30 mouse cellular contexts compared by ENCODE assay signal in genomic region chr3:83046649-83047048, GRCm38 (mm10). TPM values are rescaled to one million over a fixed set of nuclear protein-coding genes. Genes with fewer than 3 reads are reported as not detected.
DNase-seq lines count a peak whose midpoint lies in the region; ATAC-seq and TF ChIP-seq lines count a peak whose summit lies in the region.
"Had no signal": no experiment of that assay in that cellular context is flagged by ENCODE, and none has a peak within 500 bp of the region (broad histone marks: within the 10 kb centered on the region; RNA-seq: fewer than 3 reads in every experiment).

No protein-coding gene starts in this region.

- no peak for TF ChIP-seq EP300 in liver, embryonic 14.5 days (IDR thresholded peaks at IDR 0.05; ENCODE audit: low read depth)

- H3K9me3 ChIP-seq in liver, embryonic 13.5 days (replicated peaks), result no peaks in the 10 kb centered on the region
- H3K9me3 ChIP-seq in liver, embryonic 14.5 days (ENCODE audit: control insufficient read depth, low read length), result no peaks in the 10 kb centered on the region
- H3K9me3 ChIP-seq in liver, embryonic 16.5 days (replicated peaks; ENCODE audit: control insufficient read depth, low read length), result no peaks in the 10 kb centered on the region
- H3K9me3 ChIP-seq: embryonic facial prominence, embryonic 13.5 days; embryonic facial prominence, embryonic 15.5 days; forebrain, embryonic 10.5 days; forebrain, embryonic 12.5 days had no signal

- H3K27ac ChIP-seq in liver, adult 2 months (replicated peaks; ENCODE audit: insufficient read depth, low read depth, low read length), result peak overlapping the region; percentile 63
- H3K27ac ChIP-seq in liver, embryonic 13.5 days, result no peak overlapping the region
- H3K27ac ChIP-seq in liver, embryonic 14.5 days, result no peak overlapping the region
- H3K27ac ChIP-seq in liver, embryonic 16.5 days (ENCODE audit: low read length), result no peak overlapping the region
- H3K27ac ChIP-seq: embryonic facial prominence, embryonic 13.5 days; embryonic facial prominence, embryonic 15.5 days; forebrain, embryonic 10.5 days; forebrain, embryonic 12.5 days had no signal

- H3K79me2 ChIP-seq in liver, adult 2 months (ENCODE audit: control insufficient read depth, insufficient read depth, low read length), result no peaks in the 10 kb centered on the region; the same call in 1 of the 2 replicates

- H3K4me2 ChIP-seq in liver, embryonic 13.5 days, result 0 out of 2 replicates have a peak overlapping the region, but pooled peaks have one; percentile 21
- peak overlapping the region; percentile 18; the same call in 1 of the 2 replicates for H3K4me2 ChIP-seq in liver, embryonic 14.5 days (ENCODE audit: low read depth)
- H3K4me2 ChIP-seq in liver, embryonic 16.5 days (ENCODE audit: low read depth, low read length), result 0 out of 2 replicates have a peak overlapping the region, but pooled peaks have one; percentile 13
- H3K4me2 ChIP-seq: embryonic facial prominence, embryonic 13.5 days; embryonic facial prominence, embryonic 15.5 days; forebrain, embryonic 12.5 days had no signal

- ATAC-seq in liver, embryonic 13.5 days (ENCODE audit: low read depth), result no peak
- no peak for ATAC-seq in liver, embryonic 14.5 days (ENCODE audit: insufficient read depth)
- no peak for ATAC-seq in liver, embryonic 16.5 days (ENCODE audit: low read depth)
- ATAC-seq: forebrain, embryonic 14.5 days; forebrain, embryonic 16.5 days had no signal

- WGBS in liver, adult 2 months, result 23% methylated on average over 11 of the region's 11 CpGs
- 61% methylated on average over 11 of the region's 11 CpGs for WGBS in liver, embryonic 13.5 days (ENCODE audit: insufficient replicate concordance)
- WGBS in liver, embryonic 14.5 days (ENCODE audit: insufficient replicate concordance), result 63% methylated on average over 11 of the region's 11 CpGs
- 55% methylated on average over 11 of the region's 11 CpGs for WGBS in liver, embryonic 16.5 days (ENCODE audit: insufficient replicate concordance)

- peak; percentile 58 for DNase-seq in liver, adult 2 months (ENCODE audit: extremely low read depth, low read depth, low spot score)
- DNase-seq in liver, result no peak
- DNase-seq in liver, embryonic 13.5 days, result no peak
- no peak for DNase-seq in liver, embryonic 14.5 days (ENCODE audit: low read depth in 3 of 3, low spot score in 3 of 3)
- DNase-seq in c-Kit-positive CD71-positive TER-119-positive erythroid progenitor cells, embryonic 14.5 days (ENCODE audit: low spot score), result no peak
- DNase-seq in adipocyte (ENCODE audit: low spot score), result no peak
- no peak for DNase-seq in left cerebral cortex, adult 18-20 months (ENCODE audit: low spot score in 2 of 2)
- DNase-seq: adrenal gland, adult 8-10 months; adrenal gland, postnatal 14 days; adrenal gland, postnatal 36 days; cerebellum, adult 11 months; cerebellum, adult 18-20 months; cerebellum, adult 8-10 months; cerebellum, adult 9-11 months; cerebellum, postnatal 14 days; cerebellum, postnatal 36 days; embryo, embryonic 11 days had no signal

- no peaks in the 10 kb centered on the region for H3K27me3 ChIP-seq in liver, adult 2 months (ENCODE audit: control insufficient read depth, insufficient read depth, low read length)
- no peaks in the 10 kb centered on the region for H3K27me3 ChIP-seq in liver, embryonic 13.5 days
- H3K27me3 ChIP-seq in liver, embryonic 14.5 days (ENCODE audit: control insufficient read depth, insufficient read depth, low read length), result no peaks in the 10 kb centered on the region
- H3K27me3 ChIP-seq in liver, embryonic 16.5 days (ENCODE audit: control insufficient read depth, insufficient read depth, low read depth, low read length), result no peaks in the 10 kb centered on the region
- H3K27me3 ChIP-seq: embryonic facial prominence, embryonic 13.5 days; embryonic facial prominence, embryonic 15.5 days; forebrain, embryonic 12.5 days had no signal

- peak overlapping the region; percentile 47 for H3K9ac ChIP-seq in liver, adult 2 months (ENCODE audit: low read depth, low read length)
- H3K9ac ChIP-seq in liver, embryonic 13.5 days, result no peak overlapping the region
- H3K9ac ChIP-seq in liver, embryonic 14.5 days (replicated peaks), result no peak overlapping the region
- H3K9ac ChIP-seq in liver, embryonic 16.5 days (ENCODE audit: low read depth, low read length), result peak overlapping the region; percentile 1; the same call in 1 of the 2 replicates
- H3K9ac ChIP-seq: embryonic facial prominence, embryonic 13.5 days; embryonic facial prominence, embryonic 15.5 days; forebrain, embryonic 12.5 days had no signal

- peak; percentile 56; the same call in 1 of the 2 replicates for TF ChIP-seq POLR2A in liver, adult 2 months (IDR thresholded peaks at IDR 0.05; ENCODE audit: extremely low read depth, insufficient read depth, low read length)

- TF ChIP-seq CTCF in liver, adult 2 months (IDR thresholded peaks at IDR 0.05; ENCODE audit: low read depth, low read length), result peak; percentile 25; the same call in 1 of the 2 replicates
- TF ChIP-seq CTCF in liver, embryonic 14.5 days (IDR thresholded peaks at IDR 0.05; ENCODE audit: low read depth), result no peak

- peak overlapping the region; percentile 21 for H3K4me3 ChIP-seq in liver, adult 2 months (ENCODE audit: insufficient read depth, low read depth, low read length)
- no peak overlapping the region for H3K4me3 ChIP-seq in liver, embryonic 13.5 days (replicated peaks)
- H3K4me3 ChIP-seq in liver, embryonic 14.5 days (ENCODE audit: insufficient read depth in 1 of 2, low read depth in 2 of 2, low read length in 2 of 2), result no peak overlapping the region
- peak overlapping the region; percentile 8; the same call in 1 of the 2 replicates for H3K4me3 ChIP-seq in liver, embryonic 16.5 days (ENCODE audit: low read depth, low read length)
- H3K4me3 ChIP-seq: embryonic facial prominence, embryonic 13.5 days; embryonic facial prominence, embryonic 15.5 days; erythroblast, embryonic 14.5 days; forebrain, embryonic 10.5 days; forebrain, embryonic 12.5 days had no signal

- H3K4me1 ChIP-seq in liver, adult 2 months (ENCODE audit: control insufficient read depth, insufficient read depth, low read length), result peaks cover 21% of the 10 kb centered on the region; the same call in 1 of the 2 replicates
- H3K4me1 ChIP-seq in liver, embryonic 13.5 days (replicated peaks), result no peaks in the 10 kb centered on the region
- H3K4me1 ChIP-seq in liver, embryonic 14.5 days (replicated peaks; ENCODE audit: control insufficient read depth in 2 of 2, insufficient read depth in 2 of 2, low read length in 1 of 2), result no peaks in the 10 kb centered on the region; a peak in 1 of 4 replicates
- no peaks in the 10 kb centered on the region; the same call in 1 of the 2 replicates for H3K4me1 ChIP-seq in liver, embryonic 16.5 days (ENCODE audit: control insufficient read depth, low read depth, low read length)
- H3K4me1 ChIP-seq: embryonic facial prominence, embryonic 13.5 days; embryonic facial prominence, embryonic 15.5 days; forebrain, embryonic 10.5 days; forebrain, embryonic 12.5 days had no signal

- H3K36me3 ChIP-seq in liver, adult 2 months (ENCODE audit: control insufficient read depth, insufficient read depth, low read length), result peaks cover 61% of the 10 kb centered on the region
- H3K36me3 ChIP-seq in liver, embryonic 13.5 days, result 0 out of 2 replicates have a peak, but pooled peaks cover 5% of the 10 kb centered on the region
- H3K36me3 ChIP-seq in liver, embryonic 14.5 days (replicated peaks; ENCODE audit: control insufficient read depth, insufficient read depth, low read depth), result no peaks in the 10 kb centered on the region
- H3K36me3 ChIP-seq in liver, embryonic 16.5 days (ENCODE audit: control insufficient read depth, insufficient read depth), result no peaks in the 10 kb centered on the region
- H3K36me3 ChIP-seq: embryonic facial prominence, embryonic 13.5 days; embryonic facial prominence, embryonic 15.5 days; forebrain, embryonic 10.5 days; forebrain, embryonic 12.5 days had no signal

RNA-seq across cellular contexts. Expression of gene Fgb, which starts 3.0 kb away (rescaled TPM):
- total RNA-seq in liver, adult 2 months (2014; rRNA removed), result 2,420 and 2,798 TPM in 2 replicates
- 918 and 923 TPM in 2 replicates for polyA plus RNA-seq in liver, adult 2 months (2012; rRNA removed)
- polyA plus RNA-seq in liver, embryonic 13.5 days (2015; fragmentation: Nextera tagmentation; extraction: Ambion mirVana), result 191 and 210 TPM in 2 replicates
- polyA plus RNA-seq in liver, embryonic 14.5 days (2012; rRNA removed), result 85.1 and 184 TPM in 2 replicates
- 330 and 376 TPM in 2 replicates for polyA plus RNA-seq in liver, embryonic 14.5 days (2014; fragmentation: Nextera tagmentation; extraction: Ambion mirVana)
- polyA plus RNA-seq in liver, embryonic 16.5 days (2015; fragmentation: Nextera tagmentation; extraction: Ambion mirVana), result 794 and 880 TPM in 2 replicates
- not detected for total RNA-seq in left cerebral cortex, adult 18-20 months (2021)
- total RNA-seq: common myeloid progenitor, adult 5-6 weeks; ES-E14; MEL had no signal
- polyA plus RNA-seq: C2C12; embryonic facial prominence, embryonic 13.5 days; forebrain, embryonic 10.5 days; forebrain, embryonic 12.5 days; forebrain, embryonic 14.5 days had no signal

RNA-seq across cellular contexts. Expression of gene Plrg1, which starts 8.7 kb away (rescaled TPM):
- 34.1 and 35.1 TPM in 2 replicates for total RNA-seq in liver, adult 2 months (2014; rRNA removed)
- polyA plus RNA-seq in liver, adult 2 months (2012; rRNA removed), result 20.7 and 21.8 TPM in 2 replicates
- 60.3 and 63.2 TPM in 2 replicates for polyA plus RNA-seq in liver, embryonic 13.5 days (2015; fragmentation: Nextera tagmentation; extraction: Ambion mirVana)
- 26.0 and 34.9 TPM in 2 replicates for polyA plus RNA-seq in liver, embryonic 14.5 days (2012; rRNA removed)
- polyA plus RNA-seq in liver, embryonic 14.5 days (2014; fragmentation: Nextera tagmentation; extraction: Ambion mirVana), result 50.0 and 52.7 TPM in 2 replicates
- 40.9 and 45.1 TPM in 2 replicates for polyA plus RNA-seq in liver, embryonic 16.5 days (2015; fragmentation: Nextera tagmentation; extraction: Ambion mirVana)
- total RNA-seq in left cerebral cortex, adult 18-20 months (2021), result 10 to 100 TPM; 43.5 to 45.6 TPM

RNA-seq across cellular contexts. Expression of gene Fga, which starts 20.8 kb away (rescaled TPM):
- total RNA-seq in liver, adult 2 months (2014; rRNA removed), result 3,320 and 3,369 TPM in 2 replicates
- polyA plus RNA-seq in liver, adult 2 months (2012; rRNA removed), result 877 and 984 TPM in 2 replicates
- polyA plus RNA-seq in liver, embryonic 13.5 days (2015; fragmentation: Nextera tagmentation; extraction: Ambion mirVana), result 276 and 332 TPM in 2 replicates
- 105 and 203 TPM in 2 replicates for polyA plus RNA-seq in liver, embryonic 14.5 days (2012; rRNA removed)
- polyA plus RNA-seq in liver, embryonic 14.5 days (2014; fragmentation: Nextera tagmentation; extraction: Ambion mirVana), result 436 and 506 TPM in 2 replicates
- 1,431 and 1,544 TPM in 2 replicates for polyA plus RNA-seq in liver, embryonic 16.5 days (2015; fragmentation: Nextera tagmentation; extraction: Ambion mirVana)
- not detected for total RNA-seq in left cerebral cortex, adult 18-20 months (2021)
- total RNA-seq: common myeloid progenitor, adult 5-6 weeks; ES-E14; MEL had no signal
- polyA plus RNA-seq: C2C12; embryonic facial prominence, embryonic 11.5 days; embryonic facial prominence, embryonic 13.5 days; forebrain, embryonic 10.5 days; forebrain, embryonic 12.5 days; forebrain, embryonic 14.5 days had no signal

RNA-seq across cellular contexts. Expression of gene Fgg, which starts 39.1 kb away (rescaled TPM):
- total RNA-seq in liver, adult 2 months (2014; rRNA removed), result 3,843 and 4,358 TPM in 2 replicates
- 2,564 and 2,816 TPM in 2 replicates for polyA plus RNA-seq in liver, adult 2 months (2012; rRNA removed)
- polyA plus RNA-seq in liver, embryonic 13.5 days (2015; fragmentation: Nextera tagmentation; extraction: Ambion mirVana), result 255 and 310 TPM in 2 replicates
- polyA plus RNA-seq in liver, embryonic 14.5 days (2012; rRNA removed), result 171 and 249 TPM in 2 replicates
- polyA plus RNA-seq in liver, embryonic 14.5 days (2014; fragmentation: Nextera tagmentation; extraction: Ambion mirVana), result 392 and 442 TPM in 2 replicates
- polyA plus RNA-seq in liver, embryonic 16.5 days (2015; fragmentation: Nextera tagmentation; extraction: Ambion mirVana), result 1,261 and 1,385 TPM in 2 replicates
- not detected for total RNA-seq in left cerebral cortex, adult 18-20 months (2021)
- total RNA-seq: common myeloid progenitor, adult 5-6 weeks; MEL had no signal
- polyA plus RNA-seq: C2C12; embryonic facial prominence, embryonic 13.5 days; embryonic facial prominence, embryonic 15.5 days; erythroblast, embryonic 14.5 days; forebrain, embryonic 10.5 days; forebrain, embryonic 12.5 days; forebrain, embryonic 14.5 days had no signal

Comparison
In these comparisons a context has a peak if more than half of its experiments do, and no peak if none do; other contexts are left out.
1. H3K4me3 ChIP-seq: peak in liver, adult 2 months (single experiment) and liver, embryonic 16.5 days (single experiment); none in liver, embryonic 13.5 days (single experiment) and liver, embryonic 14.5 days (0 of 2).
2. H3K9ac ChIP-seq: peak in liver, adult 2 months (single experiment) and liver, embryonic 16.5 days (single experiment); none in liver, embryonic 13.5 days (single experiment) and liver, embryonic 14.5 days (single experiment).
3. Peak in every context shown above with its lines, with median percentiles within 50 percentile points of each other: H3K4me2 ChIP-seq.